Mouse (Mus musculus): ENCODE data around the gene Fntb.

The Fntb gene

GRCm38 (mm10) chr12:76765354-76765851, at the start of gene Fntb, which contains the start of gene Churc1:
Gene Fntb (plus strand): TSS chr12:76765589.
Gene Churc1 (plus strand): TSS chr12:76765538.
- ATAC-seq (ENCODE audit: insufficient number of reproducible peaks, low FRiP score, low TSS enrichment) = peak; percentile 80

GRCm38 (mm10) chr12:76718384-76718783, 47.0 kb upstream of the Fntb start:
- no peak for ATAC-seq (ENCODE audit: insufficient number of reproducible peaks, low FRiP score, low TSS enrichment)

GRCm38 (mm10) chr12:76720572-76720971, 44.8 kb upstream of the Fntb start:
- no peak for ATAC-seq (ENCODE audit: insufficient number of reproducible peaks, low FRiP score, low TSS enrichment)

- ATAC-seq (ENCODE audit: insufficient number of reproducible peaks, low FRiP score, low TSS enrichment) = no peak
These were observed 43.4 kb upstream of the Fntb start for GRCm38 (mm10) chr12:76722026-76722425.

- ATAC-seq (ENCODE audit: insufficient number of reproducible peaks, low FRiP score, low TSS enrichment) = no peak
These were observed 37.4 kb upstream of the Fntb start for GRCm38 (mm10) chr12:76727955-76728354.

- ATAC-seq (ENCODE audit: insufficient number of reproducible peaks, low FRiP score, low TSS enrichment) = no peak
These were observed 14.4 kb upstream of the Fntb start for GRCm38 (mm10) chr12:76750866-76751459.

GRCm38 (mm10) chr12:76752652-76753318, 12.6 kb upstream of the Fntb start:
- ATAC-seq (ENCODE audit: insufficient number of reproducible peaks, low FRiP score, low TSS enrichment) = no peak

GRCm38 (mm10) chr12:76765901-76766630, 677 bp downstream of the Fntb start:
- ATAC-seq (ENCODE audit: insufficient number of reproducible peaks, low FRiP score, low TSS enrichment) = no peak; the same call in 1 of the 2 replicates

GRCm38 (mm10) chr12:76770841-76771500, 5.6 kb downstream of the Fntb start:
- ATAC-seq (ENCODE audit: insufficient number of reproducible peaks, low FRiP score, low TSS enrichment) = no peak

GRCm38 (mm10) chr12:76771540-76771939, 6.2 kb downstream of the Fntb start:
- ATAC-seq (ENCODE audit: insufficient number of reproducible peaks, low FRiP score, low TSS enrichment) = no peak

- no peak for ATAC-seq (ENCODE audit: insufficient number of reproducible peaks, low FRiP score, low TSS enrichment)
These were observed 9.3 kb downstream of the Fntb start for GRCm38 (mm10) chr12:76774652-76775051.

- ATAC-seq (ENCODE audit: insufficient number of reproducible peaks, low FRiP score, low TSS enrichment) = no peak
These were observed 9.7 kb downstream of the Fntb start for GRCm38 (mm10) chr12:76775132-76775531.

GRCm38 (mm10) chr12:76776898-76777297, 11.5 kb downstream of the Fntb start:
- ATAC-seq (ENCODE audit: insufficient number of reproducible peaks, low FRiP score, low TSS enrichment) = no peak

GRCm38 (mm10) chr12:76777845-76778244, 12.5 kb downstream of the Fntb start:
- ATAC-seq (ENCODE audit: insufficient number of reproducible peaks, low FRiP score, low TSS enrichment) = no peak

GRCm38 (mm10) chr12:76778305-76779083, 13.1 kb downstream of the Fntb start:
- ATAC-seq (ENCODE audit: insufficient number of reproducible peaks, low FRiP score, low TSS enrichment) = no peak

- no peak for ATAC-seq (ENCODE audit: insufficient number of reproducible peaks, low FRiP score, low TSS enrichment)
These were observed 14.6 kb downstream of the Fntb start for GRCm38 (mm10) chr12:76779951-76780350.

GRCm38 (mm10) chr12:76780639-76781468, 15.5 kb downstream of the Fntb start:
- no peak for ATAC-seq (ENCODE audit: insufficient number of reproducible peaks, low FRiP score, low TSS enrichment)

- no peak for ATAC-seq (ENCODE audit: insufficient number of reproducible peaks, low FRiP score, low TSS enrichment)
These were observed 18.7 kb downstream of the Fntb start for GRCm38 (mm10) chr12:76784056-76784619.
